ENCODE assay signal across 8 mouse cellular contexts in genomic region chr5:19226866-19227243, GRCm38 (mm10). TPM values are rescaled to one million over a fixed set of nuclear protein-coding genes. Genes with fewer than 3 reads are reported as not detected.
A peak's percentile ranks its signal among the peaks of the same experiment; 100 is the strongest.
DNase-seq lines count a peak whose midpoint lies in the region; ATAC-seq and TF ChIP-seq lines count a peak whose summit lies in the region.

Magi2 (plus strand) TSS chr5:19227036.

- no peaks in the 10 kb centered on the region for H3K36me3 ChIP-seq in embryonic facial prominence, embryonic 15.5 days
- no peaks in the 10 kb centered on the region for H3K36me3 ChIP-seq in intestine, embryonic 14.5 days (ENCODE audit: control insufficient read depth, insufficient read depth, low read length)
- no peaks in the 10 kb centered on the region for H3K36me3 ChIP-seq in midbrain, embryonic 12.5 days

- peak within 1 kb of the TSS; percentile 91 for H3K4me2 ChIP-seq in embryonic facial prominence, embryonic 15.5 days (replicated peaks)
- peak within 1 kb of the TSS; percentile 92 for H3K4me2 ChIP-seq in intestine, embryonic 14.5 days (ENCODE audit: low read length)
- H3K4me2 ChIP-seq in midbrain, embryonic 12.5 days (replicated peaks): peak within 1 kb of the TSS; percentile 88

- DNase-seq in layer of hippocampus, adult 2 months (ENCODE audit: low spot score in 2 of 2): no peak
- DNase-seq in layer of hippocampus, adult 9-11 months: no peak
- no peak for DNase-seq in intestine, embryonic 14.5 days (ENCODE audit: low spot score)
- DNase-seq in cerebellum, postnatal 14 days: no peak
- DNase-seq in gastrocnemius, postnatal 4 days (ENCODE audit: low spot score in 2 of 2): no peak

- peaks cover 25% of the 10 kb centered on the region for H3K4me1 ChIP-seq in embryonic facial prominence, embryonic 15.5 days
- no peaks in the 10 kb centered on the region; the same call in 1 of the 2 replicates for H3K4me1 ChIP-seq in intestine, embryonic 14.5 days (replicated peaks; ENCODE audit: control insufficient read depth, insufficient read depth, low read length)
- H3K4me1 ChIP-seq in midbrain, embryonic 12.5 days: peaks cover 22% of the 10 kb centered on the region

- H3K9me3 ChIP-seq in embryonic facial prominence, embryonic 15.5 days (replicated peaks): no peaks in the 10 kb centered on the region
- H3K9me3 ChIP-seq in intestine, embryonic 14.5 days (ENCODE audit: control insufficient read depth, low read length): no peaks in the 10 kb centered on the region
- H3K9me3 ChIP-seq in midbrain, embryonic 12.5 days: no peaks in the 10 kb centered on the region

- peak within 1 kb of the TSS; percentile 53 for H3K9ac ChIP-seq in embryonic facial prominence, embryonic 15.5 days
- peak within 1 kb of the TSS; percentile 56 for H3K9ac ChIP-seq in intestine, embryonic 14.5 days (ENCODE audit: low read length)
- H3K9ac ChIP-seq in midbrain, embryonic 12.5 days (replicated peaks): peak within 1 kb of the TSS; percentile 71

- TF ChIP-seq CTCF in layer of hippocampus, adult 2 months (conservative IDR thresholded peaks at IDR 0.05): no peak

- H3K27me3 ChIP-seq in embryonic facial prominence, embryonic 15.5 days: peaks cover 3% of the 10 kb centered on the region; the same call in 1 of the 2 replicates
- peaks cover 9% of the 10 kb centered on the region for H3K27me3 ChIP-seq in intestine, embryonic 14.5 days (replicated peaks; ENCODE audit: control insufficient read depth, insufficient read depth, low read length)
- H3K27me3 ChIP-seq in midbrain, embryonic 12.5 days: no peaks in the 10 kb centered on the region; the same call in 1 of the 2 replicates

- H3K27ac ChIP-seq in layer of hippocampus, adult 2 months: peak within 1 kb of the TSS; percentile 92
- peak within 1 kb of the TSS; percentile 85 for H3K27ac ChIP-seq in embryonic facial prominence, embryonic 15.5 days (replicated peaks)
- peak within 1 kb of the TSS; percentile 5; the same call in 1 of the 2 replicates for H3K27ac ChIP-seq in intestine, embryonic 14.5 days (ENCODE audit: low read depth)
- H3K27ac ChIP-seq in midbrain, embryonic 12.5 days (replicated peaks): peak within 1 kb of the TSS; percentile 79

- 1% methylated on average over 23 of the region's 26 CpGs for WGBS in embryonic facial prominence, embryonic 15.5 days
- WGBS in intestine, embryonic 14.5 days: under 1% methylated on average over 21 of the region's 26 CpGs
- under 1% methylated on average over 24 of the region's 26 CpGs for whole genome bisulfite sequencing in midbrain, embryonic 12.5 days

- ATAC-seq in embryonic facial prominence, embryonic 15.5 days (ENCODE audit: insufficient number of reproducible peaks, low FRiP score, low TSS enrichment, low read depth): peak; percentile 47; the same call in 1 of the 2 replicates
- ATAC-seq in intestine, embryonic 14.5 days (replicated peaks; ENCODE audit: low FRiP score, low TSS enrichment, low read depth): peak; percentile 50
- no peak for ATAC-seq in midbrain, embryonic 12.5 days (ENCODE audit: low FRiP score, low read depth)
- ATAC-seq in granulocyte monocyte progenitor cell, adult 5-6 weeks (replicated peaks; ENCODE audit: poor library complexity, severe bottlenecking): no peak

- peak within 1 kb of the TSS; percentile 81 for H3K4me3 ChIP-seq in layer of hippocampus, adult 2 months
- H3K4me3 ChIP-seq in embryonic facial prominence, embryonic 15.5 days (replicated peaks): peak within 1 kb of the TSS; percentile 68
- peak within 1 kb of the TSS; percentile 64 for H3K4me3 ChIP-seq in intestine, embryonic 14.5 days (ENCODE audit: low read depth, low read length)
- H3K4me3 ChIP-seq in midbrain, embryonic 12.5 days: peak within 1 kb of the TSS; percentile 68

RNA-seq across cellular contexts. Expression of gene Magi2, which starts in this region (rescaled TPM):
- total RNA-seq in layer of hippocampus, adult 2 months (2021): 100 to 1,000 TPM; 133 to 150 TPM
- polyA plus RNA-seq in embryonic facial prominence, embryonic 15.5 days (2015; fragmentation: Nextera tagmentation; extraction: Ambion mirVana): 6.8 and 7.3 TPM in 2 replicates
- polyA plus RNA-seq in intestine, embryonic 14.5 days (2014; fragmentation: Nextera tagmentation; extraction: Ambion mirVana): 2.7 and 3.2 TPM in 2 replicates
- polyA plus RNA-seq in midbrain, embryonic 12.5 days (2016; fragmentation: Nextera tagmentation; extraction: Ambion mirVana): 18.0 and 20.2 TPM in 2 replicates
- 0.19 and 0.56 TPM in 2 replicates for total RNA-seq in granulocyte monocyte progenitor cell, adult 5-6 weeks (2014; fragmentation: Nextera tagmentation)
- total RNA-seq in granulocyte monocyte progenitor cell, adult 5-6 weeks (2017): 0.34 and 0.57 TPM in 2 replicates
- total RNA-seq in gastrocnemius, postnatal 4 days (2021): 1 to 10 TPM; 6.6 TPM

Comparison
In these comparisons a context has a peak if more than half of its experiments do, and no peak if none do; other contexts are left out.
1. RNA of gene Magi2 (total RNA-seq): 133 to 150 TPM in layer of hippocampus, adult 2 months; 6.6 TPM in gastrocnemius, postnatal 4 days and 0.19 to 0.57 TPM in granulocyte monocyte progenitor cell, adult 5-6 weeks; every median in the first group is over 10 times any median in the second.
2. H3K27ac ChIP-seq: peak in every context shown above with its lines; median percentile 92 in layer of hippocampus, adult 2 months; 85 in embryonic facial prominence, embryonic 15.5 days; 79 in midbrain, embryonic 12.5 days; 5 in intestine, embryonic 14.5 days.
3. ATAC-seq: peak in embryonic facial prominence, embryonic 15.5 days (single experiment) and intestine, embryonic 14.5 days (single experiment); none in midbrain, embryonic 12.5 days (single experiment) and granulocyte monocyte progenitor cell, adult 5-6 weeks (single experiment).
4. Peak in every context shown above with its lines, with median percentiles within 50 percentile points of each other: H3K4me3 ChIP-seq, H3K4me2 ChIP-seq and H3K9ac ChIP-seq.